Mouse (Mus musculus) brain, adult 10 weeks (tissue): ENCODE measurements around the gene Obox2. TPM values are rescaled to one million over a fixed set of nuclear protein-coding genes. Genes with fewer than 3 reads are reported as not detected.

Experiments
- polyA plus RNA-seq: library from polyadenylated mRNA; stranded (reverse); fragments of 350-450 nt; fragmentation: Illumina TruSeq; extraction: RNeasy Lipid Tissue Mini Kit (QIAGEN cat#74804); gene quantifications from one replicate; pipeline ENCODE4 v1.2.3, GENCODE M21; 2015; ENCODE audit warnings: low read depth, low replicate concordance

Gene Obox2
- not detected for polyA plus RNA-seq

GRCm38 (mm10) chr7:15388421-15388998 lies at the start of gene Obox2, which contains the start of gene Obox1:
Gene Obox2, plus strand, starts transcription at chr7:15388721.
Gene Obox1, plus strand, starts transcription at chr7:15388948.

Other genes starting within 250 kb of the Obox2 start
- not detected for gene Obox1, start 227 bp downstream of the Obox2 start, polyA plus RNA-seq